Mouse (Mus musculus) adrenal gland, postnatal 10 days (tissue): ENCODE measurements around the gene Ncam1. TPM values are rescaled to one million over a fixed set of nuclear protein-coding genes. Genes with fewer than 3 reads are reported as not detected.

ENCODE experiments used
- DNase-seq: peaks from one replicate; pipeline ENCODE4 v3.0.0; 2021; ENCODE audit warnings: mixed read lengths
- total RNA-seq, 2 experiments: library from RNA; stranded (reverse); gene quantifications; 2 replicates each; pipeline ENCODE4 v1.2.3; 2021

Ncam1 gene
- total RNA-seq, 2 experiments from 2014 or later, result 41.7 to 61.2 TPM

DNA sequence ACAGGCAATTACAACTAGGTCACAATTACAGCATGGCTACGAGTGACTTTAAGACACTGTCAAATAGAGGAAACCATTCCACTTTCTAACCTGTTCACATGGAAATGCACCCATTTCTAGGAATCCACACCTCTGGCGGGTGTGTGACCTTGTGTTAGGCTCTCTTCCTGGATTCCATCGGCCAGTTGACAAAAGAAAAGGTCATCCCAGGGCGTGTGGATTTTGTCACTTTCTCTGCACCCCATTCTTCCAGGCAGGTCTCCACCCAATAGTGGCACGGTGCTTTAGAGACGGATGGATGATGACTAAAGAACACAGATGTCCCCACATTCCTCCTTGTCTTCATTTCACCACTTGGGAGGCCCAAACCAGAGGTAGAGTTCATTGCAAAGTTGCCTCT is 47.3 kb downstream of the Ncam1 start:
- DNase-seq, result no peak

DNA sequence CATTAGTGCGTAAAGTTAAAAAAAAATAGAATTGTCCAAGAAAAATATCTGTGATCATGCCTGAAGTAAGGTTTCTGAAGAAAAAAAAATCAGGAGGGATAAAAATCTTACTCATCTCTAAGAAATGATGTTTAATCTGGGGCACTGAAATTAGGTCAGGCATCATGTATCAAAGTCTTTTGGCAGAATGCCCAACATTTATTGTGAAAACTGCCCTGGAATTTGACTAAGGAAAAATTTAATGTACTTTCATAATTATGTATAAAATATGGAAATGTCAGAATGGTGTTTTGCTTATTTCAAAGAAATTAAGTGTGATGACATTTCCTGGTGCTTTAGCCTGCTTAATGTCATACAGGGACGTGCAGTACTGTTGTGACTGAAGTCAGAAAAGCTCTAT is 52.5 kb downstream of the Ncam1 start:
- DNase-seq, result no peak

DNA sequence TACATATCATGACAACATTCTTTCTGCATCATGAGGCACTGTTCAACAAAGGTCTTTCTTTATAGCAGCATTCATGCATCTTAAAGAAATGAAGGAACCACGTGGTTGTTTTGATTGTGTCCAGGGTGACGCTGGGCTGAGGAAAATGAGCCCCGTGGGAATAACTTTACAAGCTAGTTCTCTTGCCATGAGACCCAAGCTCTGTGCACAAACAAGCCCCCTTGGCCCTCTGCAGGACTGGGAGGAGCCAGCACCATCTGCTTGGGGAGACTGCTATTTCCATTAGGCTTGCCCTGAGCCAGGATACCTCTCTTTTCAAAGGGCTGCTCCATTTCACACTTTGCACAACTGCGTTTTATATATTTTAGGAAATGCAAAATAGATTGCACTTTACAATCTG is 53.0 kb downstream of the Ncam1 start:
- no peak for DNase-seq

DNA sequence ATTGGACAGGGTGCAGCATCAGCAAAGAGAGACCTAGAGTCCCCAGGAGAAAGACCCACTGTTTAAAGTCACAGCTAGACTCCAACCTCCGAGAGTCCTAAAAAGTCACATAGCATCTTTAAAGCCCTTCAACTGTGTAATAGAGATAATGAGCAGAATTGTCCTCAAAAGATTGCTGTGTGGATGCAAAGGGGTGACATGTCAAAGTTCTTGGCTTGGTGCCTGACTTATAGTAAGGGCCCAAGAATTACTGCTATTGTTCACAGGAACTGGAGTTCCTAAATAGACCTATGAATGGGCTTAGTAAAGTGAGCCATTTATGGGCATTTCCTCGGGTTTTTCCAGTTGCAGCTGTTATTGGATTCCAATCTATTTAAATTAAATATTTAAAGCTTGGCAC is 54.4 kb downstream of the Ncam1 start:
- no peak for DNase-seq

DNA sequence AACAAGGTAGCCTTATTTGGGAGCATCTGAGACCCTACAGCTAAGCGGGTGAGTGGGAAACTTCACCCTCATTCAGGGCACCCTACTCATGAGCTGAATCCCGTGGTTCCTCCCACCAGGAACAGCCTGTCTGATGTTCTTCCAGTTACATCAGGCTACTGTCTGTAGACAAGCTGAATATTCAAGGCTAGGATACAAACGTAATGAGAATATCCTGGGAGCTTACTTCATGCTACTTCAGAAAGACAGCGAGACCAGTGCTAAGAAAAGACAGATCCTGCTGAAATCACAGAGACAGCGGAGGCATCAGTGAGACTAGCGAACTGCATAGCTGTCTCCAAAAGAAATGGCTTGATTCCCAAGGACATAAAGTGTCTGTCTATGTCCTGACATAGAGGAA is 58.8 kb downstream of the Ncam1 start:
- DNase-seq, result no peak

DNA sequence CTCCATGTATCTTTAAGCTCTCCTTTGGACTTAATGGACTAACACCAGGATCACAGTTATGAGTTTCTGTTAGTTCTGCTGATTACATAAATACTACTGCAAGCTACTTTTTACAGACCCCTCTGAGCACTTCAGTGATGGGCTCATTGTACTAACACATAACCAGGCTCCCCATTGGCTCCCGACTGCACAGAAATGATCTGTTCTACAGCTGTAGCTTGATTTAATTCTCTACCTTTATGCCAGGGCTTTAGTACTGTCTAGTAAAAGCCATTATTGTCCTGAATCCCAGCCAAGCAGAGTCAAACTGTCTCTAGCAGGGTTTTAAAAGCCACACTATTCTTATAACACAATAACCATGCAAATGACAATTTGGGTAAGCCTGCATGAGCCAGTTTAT is 60.2 kb downstream of the Ncam1 start:
- DNase-seq, result no peak

DNA sequence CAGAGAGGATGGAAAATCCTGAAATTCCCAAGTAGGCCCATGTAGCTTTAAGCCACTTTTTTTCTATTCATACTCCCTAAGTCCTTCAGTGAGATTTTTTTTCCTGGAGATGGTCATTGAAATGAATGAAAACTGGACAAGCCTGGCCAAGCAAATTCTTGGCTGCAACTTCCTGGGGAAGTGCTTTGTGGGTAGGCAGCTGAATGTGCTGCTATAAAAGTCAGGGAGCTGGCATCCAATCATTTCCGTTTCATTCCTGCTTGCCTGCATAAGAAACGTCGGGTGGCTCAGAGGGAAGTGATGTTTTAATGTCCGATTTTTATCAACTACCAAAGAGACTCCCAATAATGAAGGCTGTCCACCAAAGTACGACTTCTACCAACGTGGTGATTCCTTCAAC is 61.6 kb downstream of the Ncam1 start:
- DNase-seq, result no peak

DNA sequence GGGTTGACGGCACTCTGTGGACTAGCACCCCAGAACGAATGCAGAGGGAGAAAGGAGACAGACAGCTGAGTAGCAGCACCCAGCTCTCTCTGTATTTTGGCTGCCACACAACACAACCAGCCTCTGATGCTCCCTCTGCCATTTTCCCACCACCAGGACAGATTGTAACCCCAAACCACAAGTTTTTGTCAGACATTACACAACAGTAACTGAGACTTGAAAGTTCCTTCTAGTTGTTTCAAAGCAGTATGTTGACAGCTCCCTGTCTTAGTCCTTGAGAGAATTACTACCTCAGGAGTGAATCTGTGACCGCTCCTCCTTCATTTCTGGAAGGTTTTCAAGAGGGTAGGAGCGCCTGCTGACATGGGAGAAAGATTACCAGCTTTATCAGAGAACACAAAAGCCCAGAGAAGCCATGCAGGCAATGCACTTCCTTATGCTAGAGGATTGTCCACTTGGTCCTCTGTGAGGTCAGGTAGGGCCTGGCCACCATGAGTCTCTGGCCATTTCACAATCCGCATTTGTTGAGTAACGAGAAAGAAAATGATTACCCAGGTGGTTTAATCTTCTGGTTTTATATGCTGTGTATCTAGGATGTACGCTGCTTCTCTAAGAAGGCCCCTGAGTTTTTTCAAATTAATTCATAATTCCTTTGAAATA is 64.2 kb downstream of the Ncam1 start:
- no peak for DNase-seq

DNA sequence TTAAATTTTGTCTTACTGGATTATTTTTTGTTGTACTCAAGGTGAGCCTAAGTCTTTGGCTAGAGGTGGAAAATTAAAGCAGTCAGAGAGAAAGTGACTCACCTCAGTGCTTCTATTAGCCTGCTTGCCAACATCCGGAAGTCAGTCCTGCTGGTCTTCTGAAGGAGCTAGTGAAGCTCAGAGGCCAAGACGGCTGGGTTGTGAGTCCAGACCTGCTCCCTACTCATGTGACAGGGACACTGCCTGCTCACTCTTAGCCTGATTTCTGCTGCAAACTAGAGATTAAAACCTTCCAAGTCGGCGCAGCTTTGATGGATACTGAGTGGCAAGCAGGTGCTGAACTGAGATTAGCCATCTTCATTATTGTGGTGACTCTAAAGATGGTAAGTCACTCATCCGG is 65.0 kb downstream of the Ncam1 start:
- DNase-seq, result no peak

DNA sequence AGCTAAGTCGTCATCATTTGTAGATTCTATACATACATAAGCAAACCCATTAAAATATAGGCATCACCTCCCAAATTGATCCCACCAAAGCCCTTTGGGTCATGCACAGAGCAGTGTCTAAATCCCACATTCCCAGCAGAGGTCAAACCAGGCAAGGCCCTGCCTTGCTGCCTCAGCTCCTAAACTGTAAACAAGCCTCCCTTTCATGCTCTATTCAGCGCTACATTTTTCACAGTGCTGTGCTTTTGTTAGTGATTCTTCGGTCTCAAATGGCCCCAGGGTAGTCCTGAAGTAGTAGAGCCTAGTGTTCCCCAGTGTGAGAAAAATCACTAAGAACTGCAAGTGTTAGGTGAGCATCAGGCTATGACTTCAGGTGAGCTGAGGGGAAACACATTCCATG is 69.2 kb downstream of the Ncam1 start:
- DNase-seq, result no peak

DNA sequence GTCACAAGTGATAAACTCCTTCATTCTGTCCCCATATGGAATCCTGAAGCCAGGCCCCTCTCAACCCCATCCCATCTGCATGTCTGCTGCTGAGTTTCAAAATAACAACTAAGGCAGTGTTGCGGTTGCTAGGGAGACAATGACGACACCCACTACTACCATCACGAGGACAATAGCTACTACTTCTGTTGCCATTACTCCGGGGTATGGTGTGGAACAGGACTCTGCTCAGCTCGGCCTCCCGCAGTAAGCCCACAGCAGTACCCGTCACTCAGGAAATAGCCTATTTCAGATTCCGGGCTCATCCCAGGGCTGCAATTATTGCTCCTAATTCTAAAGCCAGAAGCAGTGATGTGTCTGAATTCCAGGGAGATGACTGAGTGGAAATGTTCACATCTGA is 70.5 kb downstream of the Ncam1 start:
- DNase-seq, result no peak

DNA sequence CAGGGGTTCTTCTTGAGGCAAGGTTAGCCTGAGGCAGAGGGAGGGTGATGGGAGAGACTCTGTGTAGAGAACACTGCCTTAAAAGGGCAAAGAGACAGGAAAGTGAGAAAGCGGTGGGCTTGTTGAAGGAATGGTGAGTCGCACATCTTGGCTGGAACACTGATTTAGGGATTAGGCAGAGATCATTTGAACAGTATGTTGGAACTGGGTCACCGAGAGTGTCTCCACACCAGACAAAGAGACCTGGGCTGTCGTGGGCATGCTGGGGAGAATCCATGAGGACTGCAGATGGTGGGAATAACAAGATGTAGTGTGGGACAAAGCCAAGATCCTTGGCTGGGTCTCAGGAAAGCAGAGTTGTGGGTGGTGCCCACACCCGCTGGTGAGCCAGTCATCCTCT is 76.0 kb downstream of the Ncam1 start:
- DNase-seq, result no peak

DNA sequence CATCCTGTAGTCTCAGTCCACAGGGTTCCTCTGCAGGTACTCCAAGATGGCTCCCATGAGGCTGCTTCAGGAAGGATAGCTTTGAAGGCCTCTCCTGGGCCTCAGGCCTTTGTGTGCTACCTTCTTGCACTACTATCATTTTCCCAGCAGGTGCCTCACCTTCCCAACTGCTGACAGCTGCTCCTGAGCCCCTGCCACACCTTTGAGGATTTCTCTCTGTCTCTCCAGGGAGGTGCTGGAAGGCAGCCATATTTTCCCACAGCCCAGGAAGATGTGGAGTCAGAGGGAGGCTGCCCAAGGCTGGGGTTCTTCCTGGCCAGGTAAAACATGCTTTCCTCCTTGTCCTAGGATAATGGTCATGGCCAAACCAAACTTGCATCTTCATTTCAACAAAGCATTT is 83.6 kb downstream of the Ncam1 start:
- DNase-seq, result no peak

DNA sequence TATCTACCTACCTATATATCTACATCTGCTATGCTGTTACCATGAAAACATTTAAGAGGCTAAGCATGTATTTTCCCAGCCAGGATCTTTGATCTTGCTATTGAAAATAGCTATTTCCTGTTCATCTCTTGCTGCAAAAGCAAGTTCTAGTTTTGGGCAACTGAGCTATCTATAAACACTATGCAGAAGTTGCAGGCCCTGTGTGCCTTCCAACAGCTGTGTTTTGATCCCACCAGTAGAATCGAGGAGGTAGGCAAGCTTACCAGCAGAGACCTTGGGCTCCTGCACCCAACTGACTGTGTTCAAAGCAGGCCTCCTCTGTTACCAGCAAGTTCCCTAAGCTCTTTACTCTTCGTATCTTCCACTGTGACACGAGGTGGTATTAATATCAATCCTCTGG is 84.6 kb downstream of the Ncam1 start:
- no peak for DNase-seq

DNA sequence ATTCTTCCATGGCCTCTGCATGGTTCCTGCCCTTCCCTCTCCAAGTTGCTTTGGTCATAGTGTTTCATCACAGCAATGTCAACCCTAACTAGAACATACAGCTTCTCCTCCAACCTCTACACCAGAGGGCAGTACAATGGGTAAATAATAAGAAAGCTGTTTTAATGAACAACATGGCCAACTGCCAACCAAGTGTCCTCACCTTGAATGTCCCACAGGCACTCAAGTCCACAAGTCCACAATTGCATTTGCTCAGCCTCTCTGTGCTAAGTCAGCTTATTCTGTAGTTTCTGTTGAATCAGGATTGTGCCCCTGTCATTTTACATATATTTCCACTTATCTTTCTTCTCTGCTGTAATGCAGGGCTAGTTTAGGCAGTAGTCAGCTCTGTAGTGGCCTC is 91.1 kb downstream of the Ncam1 start:
- no peak for DNase-seq

DNA sequence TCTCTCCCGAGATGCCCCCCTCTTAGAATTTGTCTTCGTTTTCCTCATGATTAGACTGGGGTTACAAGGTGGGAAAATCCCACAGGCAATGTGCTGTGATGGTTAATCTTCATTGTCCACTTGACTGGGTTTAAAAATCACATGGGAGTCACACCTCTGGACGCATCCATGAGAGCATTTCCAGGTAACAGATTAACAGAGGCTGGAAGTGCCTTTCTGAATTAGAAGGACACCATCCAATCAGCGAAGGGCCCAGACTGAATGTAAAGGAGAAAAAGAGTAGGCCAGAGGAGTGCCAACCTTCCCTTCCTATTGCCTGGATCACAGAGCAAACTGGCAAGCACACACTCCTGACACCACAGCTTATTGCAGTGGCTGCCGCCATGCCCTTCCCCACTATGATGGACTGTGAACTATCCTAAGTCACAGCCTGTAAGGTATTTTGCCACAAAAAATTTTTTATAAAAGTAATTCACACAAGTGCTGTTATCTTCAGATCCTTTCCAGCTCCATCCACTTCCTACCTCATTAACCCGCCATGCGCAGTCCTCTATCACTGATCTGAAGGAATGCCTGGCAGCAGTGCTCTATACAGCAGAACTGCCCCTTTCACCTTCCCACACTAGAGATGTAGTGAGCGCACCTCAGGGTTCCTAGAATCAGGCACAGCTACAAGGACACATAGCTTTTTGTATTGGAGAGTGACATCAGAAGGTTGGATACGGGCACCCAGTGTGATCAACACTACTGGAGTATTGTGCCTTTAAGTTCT is 94.3 kb downstream of the Ncam1 start:
- no peak for DNase-seq

DNA sequence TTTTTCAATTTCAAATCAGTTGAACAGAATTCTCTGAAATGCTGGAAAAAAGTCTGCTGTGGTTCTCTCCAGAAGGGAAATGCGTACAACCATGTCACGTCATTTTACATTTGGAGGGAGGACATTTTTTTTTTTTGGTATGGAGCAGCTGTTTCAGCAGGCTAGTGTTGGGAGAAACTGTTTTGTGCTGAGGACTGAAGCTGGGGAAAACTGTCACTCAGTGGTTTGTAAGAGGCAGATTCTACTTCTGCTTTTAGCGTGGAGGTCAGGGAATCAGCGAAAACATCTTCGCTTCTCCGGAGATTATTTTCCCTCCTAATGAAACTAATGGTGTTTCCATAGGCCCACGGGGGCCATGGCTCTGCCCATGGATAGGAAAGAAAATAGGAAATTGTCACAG is 103.4 kb downstream of the Ncam1 start:
- no peak for DNase-seq

DNA sequence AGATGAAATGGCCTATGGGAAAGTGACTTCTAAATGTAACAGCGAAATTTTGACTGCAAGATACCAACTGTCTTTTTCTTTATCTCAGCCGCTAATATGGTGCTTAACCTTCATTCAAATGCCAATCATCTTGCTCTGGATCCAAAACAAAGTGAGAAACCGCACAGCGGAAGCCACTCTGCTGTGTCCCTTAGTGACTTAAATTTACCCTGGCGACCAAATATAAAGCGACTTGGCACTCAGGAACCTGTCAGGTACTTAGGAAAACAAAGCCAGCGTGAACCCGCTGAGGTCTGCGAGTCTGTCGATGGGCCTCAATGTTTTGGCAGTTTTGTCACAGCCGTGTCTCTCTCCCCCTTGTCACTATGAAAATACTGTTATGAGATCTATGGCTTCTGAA is 105.9 kb downstream of the Ncam1 start:
- no peak for DNase-seq

DNA sequence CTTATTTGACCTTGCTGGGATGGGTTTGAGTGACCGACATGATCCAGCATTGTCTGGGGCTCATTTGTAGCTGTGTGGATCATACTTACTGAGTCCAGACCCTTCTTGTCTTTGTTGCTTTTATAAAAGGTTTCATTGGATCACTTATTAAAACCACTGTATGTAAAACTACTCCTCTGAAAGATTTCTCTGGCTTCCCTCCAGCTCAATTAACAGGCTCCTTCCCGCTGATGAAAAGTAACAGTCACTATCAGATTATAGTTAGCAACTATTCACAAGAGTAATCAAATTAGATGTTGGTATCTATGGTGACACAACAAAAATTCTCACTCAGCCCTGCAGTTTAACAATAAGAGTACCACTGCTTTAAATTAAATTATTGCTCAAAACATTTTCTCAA is 107.4 kb downstream of the Ncam1 start:
- DNase-seq, result no peak

DNA sequence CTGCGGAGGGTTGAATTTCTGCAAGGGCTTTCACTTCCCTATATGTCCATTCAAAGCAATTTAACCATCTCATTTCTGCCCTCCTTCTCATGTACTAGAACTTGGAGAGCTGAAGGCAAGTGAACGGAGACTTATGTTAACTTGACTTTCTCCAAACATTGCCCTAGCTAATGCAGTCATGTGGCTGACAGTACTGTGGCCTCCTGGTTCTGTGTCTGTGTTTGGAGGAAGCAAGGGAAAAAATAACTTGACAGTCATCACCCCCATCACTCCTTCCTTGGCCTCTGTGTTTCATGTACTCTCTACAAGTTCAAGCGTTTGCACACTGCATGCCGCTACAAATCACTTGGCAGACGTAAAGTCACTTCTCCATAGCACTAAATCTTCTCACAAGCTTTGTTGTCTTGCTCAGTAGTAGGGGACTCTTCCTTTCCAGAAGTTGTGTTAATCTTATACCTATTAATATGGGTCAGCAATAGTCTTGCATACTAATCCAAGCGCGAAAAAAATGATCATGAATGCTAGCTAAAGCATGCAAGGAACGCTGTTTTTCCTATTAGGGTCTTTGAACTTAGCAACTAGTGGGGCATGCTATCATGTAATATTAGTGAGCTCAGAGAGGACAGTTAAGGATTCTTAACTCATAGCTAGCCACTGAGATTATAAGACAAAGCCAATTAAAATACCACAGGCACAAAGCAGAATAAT is 115.0 kb downstream of the Ncam1 start:
- no peak for DNase-seq

DNA sequence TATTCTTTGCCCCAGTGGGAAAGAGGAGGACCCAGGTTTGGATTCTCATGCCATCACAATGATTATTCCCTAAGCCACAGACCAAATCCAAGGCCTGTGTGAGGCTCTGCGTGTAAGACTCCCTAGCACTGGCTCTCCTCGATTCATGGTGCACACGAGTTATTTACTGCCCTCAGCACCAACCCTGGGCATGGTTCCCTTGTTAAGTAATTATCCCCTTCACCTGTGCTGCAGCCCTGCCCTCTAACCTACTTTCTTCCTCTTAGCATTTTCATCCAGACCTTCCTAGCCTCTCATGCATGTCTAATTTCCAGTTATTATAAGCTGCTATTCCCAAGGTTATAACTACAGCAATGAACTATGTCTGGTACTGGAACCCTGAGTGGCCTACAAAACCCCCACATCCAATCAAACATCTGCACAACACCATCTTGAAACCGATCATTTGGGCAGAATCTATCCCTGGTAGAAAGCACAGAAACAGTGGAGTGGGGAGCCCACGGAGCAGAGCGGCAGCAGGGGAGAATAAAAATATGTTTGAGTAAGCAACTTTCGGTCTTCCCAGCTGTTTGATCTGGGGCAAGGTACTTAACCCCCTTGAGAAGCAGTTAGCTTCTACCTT is 116.8 kb downstream of the Ncam1 start:
- DNase-seq, result no peak

DNA sequence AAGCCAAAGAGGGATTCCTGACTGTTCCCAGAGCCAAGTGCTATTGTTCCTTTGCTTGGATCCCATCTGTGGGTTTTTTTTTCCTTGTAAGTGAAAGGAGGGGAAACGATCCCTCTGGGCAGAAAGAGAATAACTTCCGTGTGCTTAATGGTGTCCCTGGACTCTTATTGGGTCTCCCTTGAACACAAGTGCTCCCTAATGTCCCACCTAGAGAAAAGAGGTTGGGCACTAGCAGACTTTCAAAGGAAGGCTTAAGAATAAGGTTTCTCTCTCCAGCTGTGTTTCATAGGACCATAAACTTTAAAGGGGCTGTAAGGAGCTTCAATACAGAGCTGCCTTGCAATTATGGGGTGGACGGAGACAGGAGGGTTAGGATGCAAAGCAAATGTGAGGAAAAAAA is 119.5 kb downstream of the Ncam1 start:
- DNase-seq, result no peak
